Mouse (Mus musculus) kidney, postnatal 36 days (tissue): ENCODE results near the gene Zdhhc25.

ENCODE experiments used
- DNase-seq, 2 experiments: peaks; one replicate each; pipeline ENCODE4 v3.0.0; 2021 to 2022; ENCODE audit warnings: mixed read lengths in 2 of 2

Zdhhc25 gene

DNA sequence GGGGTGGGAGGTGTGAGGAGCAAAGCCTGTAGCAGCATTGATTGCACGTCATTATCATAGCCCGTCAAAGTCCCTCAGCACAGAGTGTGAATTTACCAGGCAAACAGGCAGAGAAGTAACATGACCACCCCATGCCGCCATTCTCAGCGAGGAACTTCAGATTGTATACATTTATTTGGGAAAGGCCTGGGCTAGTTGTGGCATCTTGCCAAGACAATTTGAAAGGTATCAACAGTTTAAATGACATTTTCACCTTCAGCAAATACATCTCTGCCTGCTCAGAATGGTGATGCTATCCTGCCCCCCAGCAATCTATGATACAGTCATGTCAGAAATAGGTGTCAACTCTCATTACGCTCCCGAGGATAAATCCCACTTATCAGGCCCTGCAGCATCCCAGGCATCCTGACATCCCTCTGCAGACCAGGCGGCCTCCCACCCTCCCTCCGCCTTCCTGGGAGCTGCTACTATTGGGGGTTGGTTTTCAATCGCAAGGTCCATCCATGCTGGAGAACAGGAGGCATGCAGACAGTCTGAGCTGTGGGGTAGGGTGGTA lies 28.8 kb downstream of the Zdhhc25 start:
- no peak for DNase-seq

DNA sequence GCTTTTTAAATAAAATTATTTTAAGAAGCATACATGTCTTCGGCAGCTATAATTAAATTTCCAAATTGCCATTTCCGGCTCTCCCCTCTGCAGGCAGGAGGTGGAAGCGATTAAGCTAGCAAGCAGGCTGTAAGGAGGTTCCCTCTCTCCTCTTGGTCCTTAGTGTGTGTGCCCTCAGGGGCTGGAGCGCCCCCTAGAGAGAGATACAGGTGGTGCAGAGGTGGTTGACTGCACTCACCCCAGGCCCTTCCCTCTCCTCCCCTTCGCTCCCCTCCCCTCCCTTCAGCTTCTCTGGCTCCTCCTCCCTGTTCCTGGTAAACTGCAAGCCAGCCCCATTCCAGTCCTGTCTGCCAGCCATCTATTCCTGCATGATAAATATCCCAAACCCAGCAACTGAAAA lies 35.1 kb downstream of the Zdhhc25 start:
- DNase-seq: peak in 1 of 2 experiments; percentile 21

DNA sequence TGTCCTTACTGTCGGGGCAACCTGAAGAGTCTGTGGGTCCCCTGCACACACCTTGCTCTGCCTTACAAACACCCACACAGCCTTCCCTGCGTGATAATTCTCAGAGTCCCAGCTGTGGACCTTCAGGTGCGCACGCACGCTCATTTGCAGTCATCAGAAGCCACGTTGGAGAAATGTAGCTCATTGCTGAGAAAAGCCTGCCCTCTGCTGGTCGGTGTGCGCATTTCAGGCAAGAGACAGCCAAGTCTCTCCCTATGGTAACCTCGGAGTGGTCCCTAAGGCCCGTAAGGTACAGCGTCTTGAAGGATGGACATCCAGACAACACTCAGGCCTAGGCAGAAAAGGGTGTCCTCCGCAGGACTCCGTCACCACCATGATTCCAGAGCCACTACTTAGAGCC lies 50.9 kb downstream of the Zdhhc25 start:
- peak; percentile 32 to 82 for DNase-seq
